In genomic region chr11:97808093-97808492, GRCm38 (mm10) we compare ENCODE assay signal across 8 mouse cellular contexts. TPM values are rescaled to one million over a fixed set of nuclear protein-coding genes. Genes with fewer than 3 reads are reported as not detected.
DNase-seq lines count a peak whose midpoint lies in the region; ATAC-seq and TF ChIP-seq lines count a peak whose summit lies in the region.
"Had no signal": no experiment of that assay in that cellular context is flagged by ENCODE, and none has a peak within 500 bp of the region (broad histone marks: within the 10 kb centered on the region; RNA-seq: fewer than 3 reads in every experiment).

No protein-coding gene starts in this region.

- TF ChIP-seq CTCF in ES-Bruce4 (IDR thresholded peaks at IDR 0.05; ENCODE audit: low read depth, low read length): no peak

- H3K27me3 ChIP-seq in ES-Bruce4 (ENCODE audit: control insufficient read depth, insufficient read depth, low read length, poor library complexity, severe bottlenecking): no peaks in the 10 kb centered on the region
- no peaks in the 10 kb centered on the region for H3K27me3 ChIP-seq in kidney, embryonic 16.5 days (ENCODE audit: insufficient read depth, low read length)
- no peaks in the 10 kb centered on the region for H3K27me3 ChIP-seq in midbrain, embryonic 14.5 days (ENCODE audit: control insufficient read depth, insufficient read depth, low read length)

- DNase-seq in CD4-positive helper T cell, adult 2 months (ENCODE audit: low read depth, low spot score): peak; percentile 69
- DNase-seq in heart, adult 9 months (ENCODE audit: low spot score in 2 of 2): peak; percentile 75
- DNase-seq in midbrain, embryonic 14.5 days: peak; percentile 53
- DNase-seq in urinary bladder, postnatal 10 days (ENCODE audit: low spot score): no peak
- DNase-seq in gastrocnemius, postnatal 10 days: no peak

- H3K4me3 ChIP-seq in ES-Bruce4 (ENCODE audit: low read depth, low read length): no peak overlapping the region
- H3K4me3 ChIP-seq in kidney, embryonic 16.5 days (ENCODE audit: low read length): no peak overlapping the region
- H3K4me3 ChIP-seq in midbrain, embryonic 14.5 days (replicated peaks; ENCODE audit: low read depth, low read length): no peak overlapping the region
- H3K4me3 ChIP-seq: erythroblast, embryonic 14.5 days had no signal

- TF ChIP-seq EP300 in ES-Bruce4 (IDR thresholded peaks at IDR 0.05; ENCODE audit: insufficient read depth, low read depth, low read length): peak; percentile 91

- peak overlapping the region; percentile 44 for H3K9ac ChIP-seq in ES-Bruce4 (ENCODE audit: low read depth, poor library complexity, severe bottlenecking)
- H3K9ac ChIP-seq in kidney, embryonic 16.5 days (replicated peaks; ENCODE audit: low read length): no peak overlapping the region
- no peak overlapping the region for H3K9ac ChIP-seq in midbrain, embryonic 14.5 days (replicated peaks; ENCODE audit: low read length)

- peak overlapping the region; percentile 97 for H3K27ac ChIP-seq in ES-Bruce4 (ENCODE audit: insufficient read depth, low read length)
- peak overlapping the region; percentile 82 for H3K27ac ChIP-seq in kidney, embryonic 16.5 days (ENCODE audit: low read length)
- no peak overlapping the region for H3K27ac ChIP-seq in midbrain, embryonic 14.5 days (replicated peaks; ENCODE audit: low read depth, low read length)

- TF ChIP-seq POLR2A in ES-Bruce4 (IDR thresholded peaks at IDR 0.05; ENCODE audit: insufficient read depth, low read length): no peak

- ATAC-seq in kidney, embryonic 16.5 days (ENCODE audit: low FRiP score, low TSS enrichment): no peak
- no peak for ATAC-seq in midbrain, embryonic 14.5 days (ENCODE audit: low FRiP score, low TSS enrichment)

- peak overlapping the region; percentile 8 for H3K4me2 ChIP-seq in kidney, embryonic 16.5 days (replicated peaks; ENCODE audit: low read depth, low read length)
- no peak overlapping the region for H3K4me2 ChIP-seq in midbrain, embryonic 14.5 days (ENCODE audit: low read length)

- peaks cover 35% of the 10 kb centered on the region for H3K4me1 ChIP-seq in ES-Bruce4 (ENCODE audit: control insufficient read depth, insufficient read depth, low read length)
- peaks cover 100% of the 10 kb centered on the region for H3K4me1 ChIP-seq in kidney, embryonic 16.5 days (ENCODE audit: insufficient read depth, low read length)
- H3K4me1 ChIP-seq in midbrain, embryonic 14.5 days (ENCODE audit: control insufficient read depth, insufficient read depth, low read length): peaks cover 71% of the 10 kb centered on the region

- 57% methylated on average over 2 of the region's 2 CpGs for WGBS in kidney, embryonic 16.5 days
- 75% methylated on average over 2 of the region's 2 CpGs for WGBS in midbrain, embryonic 14.5 days

- peaks cover 17% of the 10 kb centered on the region for H3K36me3 ChIP-seq in ES-Bruce4 (ENCODE audit: control insufficient read depth, insufficient read depth, low read length, poor library complexity, severe bottlenecking)
- H3K36me3 ChIP-seq in kidney, embryonic 16.5 days (ENCODE audit: insufficient read depth, low read length): 0 out of 2 replicates have a peak, but pooled peaks cover 18% of the 10 kb centered on the region
- H3K36me3 ChIP-seq in midbrain, embryonic 14.5 days (ENCODE audit: control insufficient read depth, insufficient read depth, low read length): peaks cover 31% of the 10 kb centered on the region

- no peaks in the 10 kb centered on the region for H3K9me3 ChIP-seq in ES-Bruce4 (replicated peaks; ENCODE audit: control insufficient read depth, insufficient read depth, low read length, poor library complexity, severe bottlenecking)
- no peaks in the 10 kb centered on the region for H3K9me3 ChIP-seq in kidney, embryonic 16.5 days (ENCODE audit: low read length)
- H3K9me3 ChIP-seq in midbrain, embryonic 14.5 days (ENCODE audit: control insufficient read depth, low read length): no peaks in the 10 kb centered on the region

RNA-seq across cellular contexts. Expression of gene Lasp1, which starts 9.3 kb away (rescaled TPM):
- 228 and 231 TPM in 2 replicates for polyA plus RNA-seq in ES-Bruce4 (2011; ENCODE audit: insufficient read depth, insufficient read length, low read depth, missing spikeins)
- 133 TPM in 2 replicates for polyA plus RNA-seq in kidney, embryonic 16.5 days (2015; fragmentation: Nextera tagmentation; extraction: Ambion mirVana)
- polyA plus RNA-seq in midbrain, embryonic 14.5 days (2014; fragmentation: Nextera tagmentation; extraction: Ambion mirVana): 114 and 138 TPM in 2 replicates
- total RNA-seq in gastrocnemius, postnatal 10 days (2021): 10 to 100 TPM; 46.3 to 68.4 TPM

RNA-seq across cellular contexts. Expression of gene Rpl23, which starts 25.9 kb away (rescaled TPM):
- polyA plus RNA-seq in ES-Bruce4 (2011; ENCODE audit: insufficient read depth, insufficient read length, low read depth, missing spikeins): 777 and 842 TPM in 2 replicates
- polyA plus RNA-seq in kidney, embryonic 16.5 days (2015; fragmentation: Nextera tagmentation; extraction: Ambion mirVana): 428 and 460 TPM in 2 replicates
- 363 and 413 TPM in 2 replicates for polyA plus RNA-seq in midbrain, embryonic 14.5 days (2014; fragmentation: Nextera tagmentation; extraction: Ambion mirVana)
- 100 to 1,000 TPM; 793 to 832 TPM for total RNA-seq in gastrocnemius, postnatal 10 days (2021)

RNA-seq across cellular contexts. Expression of gene 1700001P01Rik, which starts 32.4 kb away (rescaled TPM):
- 0.99 TPM in 1 of 2 replicates, not detected in the other for polyA plus RNA-seq in ES-Bruce4 (2011; ENCODE audit: insufficient read depth, insufficient read length, low read depth, missing spikeins)
- polyA plus RNA-seq in kidney, embryonic 16.5 days (2015; fragmentation: Nextera tagmentation; extraction: Ambion mirVana): 0.27 and 0.31 TPM in 2 replicates
- not detected in 2 replicates for polyA plus RNA-seq in midbrain, embryonic 14.5 days (2014; fragmentation: Nextera tagmentation; extraction: Ambion mirVana)
- total RNA-seq in gastrocnemius, postnatal 10 days (2021): not detected
- polyA plus RNA-seq: erythroblast, embryonic 14.5 days had no signal

RNA-seq across cellular contexts. Expression of gene B230217C12Rik, which starts 32.5 kb away (rescaled TPM):
- polyA plus RNA-seq in ES-Bruce4 (2011; ENCODE audit: insufficient read depth, insufficient read length, low read depth, missing spikeins): 2.8 and 3.4 TPM in 2 replicates
- polyA plus RNA-seq in kidney, embryonic 16.5 days (2015; fragmentation: Nextera tagmentation; extraction: Ambion mirVana): 4.3 and 6.7 TPM in 2 replicates
- polyA plus RNA-seq in midbrain, embryonic 14.5 days (2014; fragmentation: Nextera tagmentation; extraction: Ambion mirVana): 32.4 and 36.5 TPM in 2 replicates
- 1 to 10 TPM in 1 of 2 experiments, under 1 TPM in 1; 0.95 to 1.1 TPM for total RNA-seq in gastrocnemius, postnatal 10 days (2021)
- polyA plus RNA-seq: erythroblast, embryonic 14.5 days had no signal

RNA-seq across cellular contexts. Expression of gene Cwc25, which starts 41.7 kb away (rescaled TPM):
- polyA plus RNA-seq in ES-Bruce4 (2011; ENCODE audit: insufficient read depth, insufficient read length, low read depth, missing spikeins): 14.5 and 16.9 TPM in 2 replicates
- 15.1 and 18.4 TPM in 2 replicates for polyA plus RNA-seq in kidney, embryonic 16.5 days (2015; fragmentation: Nextera tagmentation; extraction: Ambion mirVana)
- 10.9 and 13.2 TPM in 2 replicates for polyA plus RNA-seq in midbrain, embryonic 14.5 days (2014; fragmentation: Nextera tagmentation; extraction: Ambion mirVana)
- 1 to 10 TPM; 8.4 to 9.7 TPM for total RNA-seq in gastrocnemius, postnatal 10 days (2021)

Comparison
In these comparisons a context has a peak if more than half of its experiments do, and no peak if none do; other contexts are left out.
1. DNase-seq: peak in CD4-positive helper T cell, adult 2 months (single experiment), heart, adult 9 months (2 of 2) and midbrain, embryonic 14.5 days (single experiment); none in urinary bladder, postnatal 10 days (single experiment) and gastrocnemius, postnatal 10 days (single experiment).